Mouse (Mus musculus) lung, embryonic 14.5 days (tissue): ENCODE data around the gene Ltbp1. TPM values are rescaled to one million over a fixed set of nuclear protein-coding genes. Genes with fewer than 3 reads are reported as not detected.

ENCODE experiments used
- ATAC-seq: fragments of 200-750 bp; cut with Nextera tagmentation; 2 replicates; pipeline ENCODE4 v1.8.0; 2017; ENCODE audit warnings: mild to moderate bottlenecking, moderate TSS enrichment, moderate library complexity; ENCODE audit not compliant: insufficient read depth
- DNase-seq: peaks from one replicate; pipeline ENCODE4 v3.0.0-alpha.2; 2015
- H3K27ac ChIP-seq: fragments of 300-500 bp; sonication (generic); 2 replicates; pipeline ENCODE4 v1.5.1; 2014; ENCODE audit warnings: low read depth, mild to moderate bottlenecking, moderate library complexity
- H3K27me3 ChIP-seq: fragments of 300-500 bp; sonication (generic); 2 replicates; pipeline ENCODE4 v1.6.1; 2014; ENCODE audit warnings: low read length, control low read depth; ENCODE audit not compliant: insufficient read depth
- H3K36me3 ChIP-seq: fragments of 300-500 bp; sonication (generic); 2 replicates; pipeline ENCODE4 v1.6.1; 2014; ENCODE audit warnings: control low read depth; ENCODE audit not compliant: insufficient read depth
- H3K4me1 ChIP-seq: fragments of 300-500 bp; sonication (generic); 2 replicates; pipeline ENCODE4 v1.6.1; 2014; ENCODE audit warnings: antibody characterized with exemption, control low read depth; ENCODE audit not compliant: insufficient read depth
- H3K4me2 ChIP-seq: fragments of 300-500 bp; sonication (generic); 2 replicates; pipeline ENCODE4 v1.6.1; 2014; ENCODE audit warnings: mild to moderate bottlenecking
- H3K4me3 ChIP-seq: fragments of 300-500 bp; sonication (generic); 2 replicates; pipeline ENCODE4 v1.5.1; 2014; ENCODE audit warnings: low read depth, low read length
- H3K9ac ChIP-seq: fragments of 300-500 bp; sonication (generic); 2 replicates; pipeline ENCODE4 v1.6.1; 2014
- H3K9me3 ChIP-seq: fragments of 300-500 bp; sonication (generic); 2 replicates; pipeline ENCODE4 v1.6.1; 2016; ENCODE audit warnings: low read depth, low read length, control low read depth
- CTCF ChIP-seq: IDR thresholded peaks from 2 replicates; pipeline ENCODE4 v1.5.1; 2016; ENCODE audit warnings: antibody characterized with exemption, low read depth
- WGBS: fragments of 180-500 bp; shearing (Covaris S2); extraction: QIAGEN DNeasy Blood & Tissue Kit; methylation state at CpG from one replicate; pipeline ENCODE4 v1.1.7; 2014; 5-methylcytosine and 5-hydroxymethylcytosine counted together
- polyA plus RNA-seq: library from polyadenylated mRNA; unstranded; fragments of >200 nt; fragmentation: Nextera tagmentation; extraction: Ambion mirVana; gene quantifications from 2 replicates; pipeline ENCODE4 v1.2.1, GENCODE M21; 2014

Gene Ltbp1
- polyA plus RNA-seq, 1 experiment from 2014 or later: 33.8 TPM

DNA sequence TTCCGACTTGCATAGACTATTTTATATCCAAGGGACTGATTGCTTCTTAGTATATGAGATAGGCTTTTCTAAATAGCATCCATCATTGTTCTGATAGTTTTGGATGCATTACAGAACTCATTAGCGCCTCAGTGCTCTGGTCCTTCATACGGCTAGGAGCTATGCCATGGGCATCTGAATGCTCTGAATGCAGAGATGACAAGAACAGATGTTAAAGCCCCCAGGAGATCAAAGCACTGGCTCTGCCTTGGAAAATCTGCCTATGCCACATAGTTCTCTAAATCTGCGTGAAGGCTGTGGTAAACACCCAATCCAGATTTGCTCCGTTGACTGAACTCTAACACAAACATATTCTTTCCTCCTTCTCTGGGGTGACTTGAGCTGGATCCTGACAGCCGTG, 30.2 kb upstream of the Ltbp1 start:
- 36% methylated on average over 6 of the region's 6 CpGs for WGBS
- Histone ChIP-seq H3K27ac (no peak overlapping the region), H3K9me3 (no peaks in the 10 kb centered on the region), H3K27me3 (no peaks in the 10 kb centered on the region), H3K4me3 (no peak overlapping the region), H3K4me1 (peaks cover 6% of the 10 kb centered on the region; the same call in 1 of the 2 replicates), H3K36me3 (no peaks in the 10 kb centered on the region), H3K4me2 (no peak overlapping the region), H3K9ac (no peak overlapping the region)
- DNase-seq (peak; percentile 42), ATAC-seq (peak; percentile 28; the same call in 1 of the 2 replicates)
- no peak for TF ChIP-seq CTCF

DNA sequence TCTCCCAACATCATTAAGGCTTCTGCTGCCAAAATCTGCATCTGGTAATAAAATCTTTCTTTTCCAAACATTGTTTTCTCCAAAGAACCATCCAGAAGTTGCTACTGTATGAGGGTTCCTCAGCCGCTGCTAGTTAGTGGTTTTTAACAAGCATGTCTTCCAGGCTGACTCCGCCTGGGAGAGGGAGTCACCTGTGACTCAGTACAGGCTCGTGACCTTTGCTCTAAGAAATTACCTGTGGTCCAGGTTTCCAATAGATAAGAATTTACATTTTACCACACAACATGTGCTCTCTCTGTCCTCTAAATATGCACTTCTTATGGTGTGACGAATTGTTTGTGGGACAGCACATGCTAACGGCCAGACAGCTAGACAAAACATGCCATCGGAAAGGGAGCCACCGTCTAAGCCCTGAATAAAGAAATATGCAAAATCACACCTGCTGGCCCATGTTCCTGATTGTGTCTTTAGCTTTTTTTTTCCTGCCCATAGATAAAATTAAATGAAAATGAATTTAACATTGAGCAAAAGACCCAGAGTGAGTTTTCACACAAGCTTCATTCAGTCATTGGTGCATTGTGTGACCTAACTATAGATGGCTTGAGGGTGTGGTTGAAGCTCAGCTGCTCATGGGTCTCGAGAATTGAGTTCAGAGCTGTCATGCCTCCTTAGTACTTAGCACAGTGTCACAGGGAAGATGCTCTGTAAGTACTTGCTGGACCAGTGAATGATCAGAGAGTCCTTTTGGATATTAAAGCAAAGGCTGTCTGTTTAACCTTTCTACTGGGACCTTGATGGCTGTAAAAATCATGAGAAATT, 29.0 kb upstream of the Ltbp1 start:
- Histone ChIP-seq H3K9ac (no peak overlapping the region), H3K27ac (no peak overlapping the region), H3K4me3 (no peak overlapping the region), H3K36me3 (no peaks in the 10 kb centered on the region), H3K9me3 (no peaks in the 10 kb centered on the region), H3K27me3 (no peaks in the 10 kb centered on the region), H3K4me1 (peaks cover 6% of the 10 kb centered on the region; the same call in 1 of the 2 replicates), H3K4me2 (no peak overlapping the region)
- TF ChIP-seq CTCF: no peak
- no peak for ATAC-seq
- WGBS: 63% methylated on average over 8 of the region's 8 CpGs
- no peak for DNase-seq

GRCm38 (mm10) chr17:74979767-74980166, 25.6 kb upstream of the Ltbp1 start:
- TF ChIP-seq CTCF: no peak
- H3K9ac ChIP-seq: no peak overlapping the region
- DNase-seq (no peak), ATAC-seq (no peak)
- H3K4me2 ChIP-seq: no peak overlapping the region
- H3K27me3 ChIP-seq: no peaks in the 10 kb centered on the region
- H3K4me1 ChIP-seq: peaks cover 6% of the 10 kb centered on the region; the same call in 1 of the 2 replicates
- H3K27ac ChIP-seq: no peak overlapping the region
- no peaks in the 10 kb centered on the region for H3K9me3 ChIP-seq
- no peak overlapping the region for H3K4me3 ChIP-seq
- no peaks in the 10 kb centered on the region for H3K36me3 ChIP-seq
- 71% methylated on average over 8 of the region's 8 CpGs for WGBS

DNA sequence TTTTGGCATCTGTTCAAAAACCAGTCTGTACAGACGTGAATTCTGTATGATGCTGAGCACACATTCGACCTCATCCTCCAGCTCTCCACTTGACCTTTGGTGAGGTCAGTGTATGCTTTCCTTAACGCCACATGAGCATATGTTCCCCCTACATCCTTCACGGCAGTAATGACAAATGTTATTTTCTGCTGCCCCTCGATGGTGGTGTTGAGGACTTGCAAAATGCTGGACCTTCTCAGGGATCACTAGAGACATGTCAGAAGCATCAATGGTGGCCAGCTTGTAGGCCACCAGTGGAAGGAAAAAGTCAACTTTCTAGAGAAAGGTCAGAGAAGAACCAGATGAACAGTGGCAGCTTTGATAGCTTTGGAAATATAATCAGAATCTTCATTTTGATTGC, 23.7 kb upstream of the Ltbp1 start:
- WGBS: 40% methylated on average over 5 of the region's 5 CpGs
- H3K9me3 ChIP-seq: 0 out of 2 replicates have a peak, but pooled peaks cover 4% of the 10 kb centered on the region
- no peak overlapping the region for H3K4me2 ChIP-seq
- no peak overlapping the region for H3K9ac ChIP-seq
- no peak overlapping the region for H3K4me3 ChIP-seq
- H3K27ac ChIP-seq: no peak overlapping the region
- no peaks in the 10 kb centered on the region for H3K27me3 ChIP-seq
- no peaks in the 10 kb centered on the region for H3K36me3 ChIP-seq
- H3K4me1 ChIP-seq: no peaks in the 10 kb centered on the region
- ATAC-seq (no peak), DNase-seq (peak; percentile 27)
- no peak for TF ChIP-seq CTCF

- 40% methylated on average over 1 of the region's 1 CpGs for WGBS
- Histone ChIP-seq H3K9ac (no peak overlapping the region), H3K4me1 (no peaks in the 10 kb centered on the region), H3K27ac (no peak overlapping the region), H3K4me3 (no peak overlapping the region), H3K36me3 (no peaks in the 10 kb centered on the region), H3K27me3 (no peaks in the 10 kb centered on the region), H3K4me2 (no peak overlapping the region), H3K9me3 (0 out of 2 replicates have a peak, but pooled peaks cover 4% of the 10 kb centered on the region)
- DNase-seq (peak; percentile 78), ATAC-seq (peak; percentile 84)
- TF ChIP-seq CTCF: no peak
Measured at GRCm38 (mm10) chr17:74982880-74983279, 22.5 kb upstream of the Ltbp1 start.

DNA sequence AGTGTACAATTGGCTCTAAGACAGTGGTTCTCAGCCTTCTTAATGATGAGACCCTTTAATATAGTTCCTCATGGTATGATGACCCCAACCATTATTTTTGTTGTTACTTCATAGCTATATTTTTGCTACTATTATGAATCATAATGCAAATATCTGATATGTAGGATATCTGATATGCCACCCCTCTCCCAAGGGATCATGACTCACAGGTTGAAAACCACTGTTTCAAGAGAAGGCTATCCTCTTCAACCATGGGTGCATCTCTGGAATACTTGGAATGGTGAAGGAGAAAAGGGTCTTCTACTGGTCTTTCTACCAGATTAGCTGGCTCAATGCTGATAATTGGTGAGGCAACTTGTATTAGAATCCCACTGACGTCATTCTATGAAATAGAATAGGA, 21.3 kb upstream of the Ltbp1 start:
- Histone ChIP-seq H3K9me3 (0 out of 2 replicates have a peak, but pooled peaks cover 4% of the 10 kb centered on the region), H3K27ac (no peak overlapping the region), H3K36me3 (no peaks in the 10 kb centered on the region), H3K4me3 (no peak overlapping the region), H3K4me2 (no peak overlapping the region), H3K4me1 (no peaks in the 10 kb centered on the region), H3K9ac (no peak overlapping the region), H3K27me3 (no peaks in the 10 kb centered on the region)
- ATAC-seq (no peak), DNase-seq (no peak)
- 65% methylated on average over 1 of the region's 1 CpGs for WGBS
- TF ChIP-seq CTCF: no peak

DNA sequence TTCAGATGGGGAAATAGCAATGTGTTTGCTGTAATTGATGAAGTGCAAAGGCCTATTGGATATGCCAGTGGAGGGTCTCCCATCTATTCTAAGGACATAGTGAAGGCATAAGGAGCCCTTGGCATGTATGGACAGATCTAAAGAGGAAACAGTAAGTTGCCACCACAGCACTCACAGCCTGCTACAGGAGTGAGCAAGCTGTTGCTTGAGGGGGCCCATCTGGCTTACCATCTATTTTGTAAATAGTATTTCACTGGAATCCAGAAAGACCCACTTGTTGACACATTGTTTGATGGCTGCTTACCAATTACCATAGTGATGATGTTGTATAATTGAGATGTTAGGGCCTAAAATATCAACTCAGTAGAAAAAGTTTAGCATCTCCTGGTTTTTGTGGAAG, 20.7 kb upstream of the Ltbp1 start:
- H3K36me3 ChIP-seq: no peaks in the 10 kb centered on the region
- H3K27ac ChIP-seq: no peak overlapping the region
- DNase-seq (peak; percentile 78), ATAC-seq (peak; percentile 73)
- no peaks in the 10 kb centered on the region for H3K4me1 ChIP-seq
- no peak overlapping the region for H3K9ac ChIP-seq
- H3K9me3 ChIP-seq: 0 out of 2 replicates have a peak, but pooled peaks cover 4% of the 10 kb centered on the region
- H3K4me3 ChIP-seq: no peak overlapping the region
- H3K4me2 ChIP-seq: no peak overlapping the region
- H3K27me3 ChIP-seq: no peaks in the 10 kb centered on the region
- no peak for TF ChIP-seq CTCF
